Comparison of ENCODE assay signal across 20 mouse cellular contexts in the genomic region with DNA sequence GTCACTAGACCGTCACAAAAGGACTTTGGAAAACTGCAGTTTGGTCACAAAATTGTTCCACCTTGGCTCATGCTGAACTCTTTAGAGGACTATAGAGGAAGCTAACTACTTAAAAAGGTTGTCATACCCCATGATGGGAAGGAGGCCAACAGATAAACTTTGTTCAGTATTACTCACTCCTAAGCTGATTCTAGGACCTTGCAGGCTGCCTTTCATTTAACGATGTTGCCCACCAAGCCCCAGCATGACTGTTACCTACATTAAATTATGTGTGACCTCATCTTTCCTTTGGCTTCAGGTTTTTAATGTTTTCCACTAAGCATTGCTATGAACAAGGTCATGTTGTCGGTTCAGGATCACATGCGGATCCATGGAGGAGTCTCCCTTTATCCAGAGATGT. TPM values are rescaled to one million over a fixed set of nuclear protein-coding genes. Genes with fewer than 3 reads are reported as not detected.
A peak's percentile ranks its signal among the peaks of the same experiment; 100 is the strongest.
DNase-seq lines count a peak whose midpoint lies in the region; TF ChIP-seq lines count a peak whose summit lies in the region.
"Had no signal": no experiment of that assay in that cellular context is flagged by ENCODE, and none has a peak within 500 bp of the region (broad histone marks: within the 10 kb centered on the region; RNA-seq: fewer than 3 reads in every experiment).

No protein-coding gene starts in this region.

- peaks cover 10% of the 10 kb centered on the region for H3K36me3 ChIP-seq in heart, adult 2 months (ENCODE audit: control insufficient read depth, insufficient read depth, low read length)

- intact Hi-C loops in heart, adult 2 months (cut with DNase I) = loop anchor here (5.0 kb wide), 1 partner anchor 430 kb away; no protein-coding TSS in a partner anchor

- H3K4me3 ChIP-seq in heart, adult 2 months = no peak overlapping the region
- H3K4me3 ChIP-seq: embryonic facial prominence, embryonic 13.5 days; embryonic facial prominence, embryonic 15.5 days; erythroblast, embryonic 14.5 days; forebrain, embryonic 10.5 days; forebrain, embryonic 12.5 days had no signal

- WGBS in heart, adult 2 months = 79% methylated on average over 4 of the region's 4 CpGs

- no peaks in the 10 kb centered on the region for H3K27me3 ChIP-seq in heart, adult 2 months (ENCODE audit: control insufficient read depth, insufficient read depth, low read length)
- H3K27me3 ChIP-seq: embryonic facial prominence, embryonic 13.5 days; embryonic facial prominence, embryonic 15.5 days; forebrain, embryonic 12.5 days had no signal

- TF ChIP-seq CTCF in heart, adult 2 months (IDR thresholded peaks at IDR 0.05) = no peak

- no peak overlapping the region for H3K27ac ChIP-seq in heart, adult 2 months
- H3K27ac ChIP-seq: embryonic facial prominence, embryonic 13.5 days; embryonic facial prominence, embryonic 15.5 days; forebrain, embryonic 10.5 days; forebrain, embryonic 12.5 days had no signal

- TF ChIP-seq EP300 in heart, adult 2 months (IDR thresholded peaks at IDR 0.05; ENCODE audit: insufficient read depth, low read depth, low read length) = no peak

- H3K4me1 ChIP-seq in heart, adult 2 months (ENCODE audit: control insufficient read depth, insufficient read depth, low read length) = no peaks in the 10 kb centered on the region
- H3K4me1 ChIP-seq: embryonic facial prominence, embryonic 13.5 days; embryonic facial prominence, embryonic 15.5 days; forebrain, embryonic 10.5 days; forebrain, embryonic 12.5 days had no signal

- TF ChIP-seq POLR2A in heart, adult 2 months (IDR thresholded peaks at IDR 0.05; ENCODE audit: insufficient read depth, low read depth, low read length) = no peak

- no peak overlapping the region for H3K9ac ChIP-seq in heart, adult 2 months (ENCODE audit: low read depth, low read length)
- H3K9ac ChIP-seq: embryonic facial prominence, embryonic 13.5 days; embryonic facial prominence, embryonic 15.5 days; forebrain, embryonic 12.5 days had no signal

- DNase-seq in heart, adult 11 months = peak; percentile 51
- no peak for DNase-seq in heart, adult 2 months
- DNase-seq in 3T3-L1 (ENCODE audit: low read depth, low spot score) (peak; percentile 27), NIH3T3 (ENCODE audit: low read depth) (peak; percentile 13)
- no peak for DNase-seq in gastrocnemius, postnatal 4 days (ENCODE audit: low spot score in 2 of 2)
- DNase-seq: adrenal gland, adult 2 months; adrenal gland, postnatal 10 days; adrenal gland, postnatal 25 days; cerebellum, adult 11 months; cerebellum, adult 18-20 months; cerebellum, adult 8-10 months; cerebellum, adult 9-11 months; cerebellum, postnatal 14 days; cerebellum, postnatal 36 days; embryo, embryonic 11 days had no signal

- no peaks in the 10 kb centered on the region for H3K79me2 ChIP-seq in heart, adult 2 months (replicated peaks; ENCODE audit: control insufficient read depth, insufficient read depth, low read length)

RNA-seq across cellular contexts. Expression of a gene that starts 20.0 kb away (rescaled TPM):
- total RNA-seq in heart, adult 2 months (2021) = 10 to 100 TPM in 1 of 2 experiments, 1 to 10 TPM in 1; 7.9 to 10.8 TPM
- polyA plus RNA-seq in heart, adult 2 months (2012; rRNA removed) = 13.1 and 14.6 TPM in 2 replicates
- total RNA-seq in gastrocnemius, postnatal 4 days (2021) = 10 to 100 TPM; 16.1 to 23.5 TPM

Comparison
In these comparisons a context has a peak if more than half of its experiments do, and no peak if none do; other contexts are left out.
1. DNase-seq: peak in heart, adult 11 months (single experiment), 3T3-L1 (single experiment) and NIH3T3 (single experiment); none in heart, adult 2 months (0 of 2) and gastrocnemius, postnatal 4 days (0 of 2).